Mouse (Mus musculus) erythroblast, embryonic 14.5 days (primary cell): ENCODE measurements around the gene Htr2c. TPM values are rescaled to one million over a fixed set of nuclear protein-coding genes. Genes with fewer than 3 reads are reported as not detected.

Experiments
- H3K27me3 ChIP-seq: 2 replicates; pipeline ENCODE4 v1.6.1; 2012; ENCODE audit warnings: inconsistent platforms; ENCODE audit not compliant: control insufficient read depth
- H3K36me3 ChIP-seq: 2 replicates; pipeline ENCODE4 v1.6.1; 2012; ENCODE audit warnings: mild to moderate bottlenecking, inconsistent platforms; ENCODE audit not compliant: control insufficient read depth
- H3K4me1 ChIP-seq: 2 replicates; pipeline ENCODE4 v1.6.1; 2012; ENCODE audit warnings: inconsistent platforms; ENCODE audit not compliant: control insufficient read depth
- H3K4me3 ChIP-seq: replicated peaks from 2 replicates; pipeline ENCODE3; 2012; ENCODE audit warnings: moderate library complexity, mild to moderate bottlenecking, inconsistent platforms
- H3K9me3 ChIP-seq: 2 replicates; pipeline ENCODE4 v1.6.1; 2012; ENCODE audit warnings: low read length, inconsistent platforms, mixed read lengths; ENCODE audit not compliant: control insufficient read depth
- GATA1 ChIP-seq: IDR thresholded peaks from 2 replicates; pipeline ENCODE4 v1.6.1; 2012; ENCODE audit warnings: low read length, inconsistent platforms, mixed read lengths
- TAL1 ChIP-seq: IDR thresholded peaks from 3 replicates; pipeline ENCODE4 v1.6.1; 2012; ENCODE audit warnings: low read length, inconsistent platforms, mixed read lengths
- polyA plus RNA-seq: library from polyadenylated mRNA; stranded (reverse); fragments of >175 nt; gene quantifications from 2 replicates; pipeline ENCODE4 v1.2.3, GENCODE M21; 2012

Gene Htr2c
- polyA plus RNA-seq, 1 experiment: not detected

DNA sequence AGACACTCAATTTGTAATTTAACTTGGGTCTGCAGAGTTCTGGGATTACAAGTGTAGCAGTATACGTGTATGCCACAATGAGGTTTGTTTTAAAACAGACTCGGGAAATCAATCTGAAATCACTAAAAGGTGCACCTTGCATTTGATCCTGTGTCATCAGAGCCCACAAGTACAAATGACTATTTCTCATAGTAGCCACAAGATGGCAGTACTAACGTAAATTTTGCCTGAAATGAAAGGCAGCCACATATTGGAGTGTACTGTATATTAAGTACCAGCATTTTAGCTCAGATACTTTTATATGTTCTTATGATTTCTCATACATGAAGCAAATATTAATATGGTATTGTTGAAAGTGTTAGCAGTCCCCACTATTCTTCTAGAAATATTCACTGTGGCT, 93.4 kb downstream of the Htr2c start:
- Histone ChIP-seq H3K4me3 (no peak overlapping the region), H3K9me3 (no peaks in the 10 kb centered on the region), H3K36me3 (no peaks in the 10 kb centered on the region), H3K27me3 (no peaks in the 10 kb centered on the region), H3K4me1 (no peaks in the 10 kb centered on the region)
- TF ChIP-seq GATA1 (no peak), TAL1 (no peak)

DNA sequence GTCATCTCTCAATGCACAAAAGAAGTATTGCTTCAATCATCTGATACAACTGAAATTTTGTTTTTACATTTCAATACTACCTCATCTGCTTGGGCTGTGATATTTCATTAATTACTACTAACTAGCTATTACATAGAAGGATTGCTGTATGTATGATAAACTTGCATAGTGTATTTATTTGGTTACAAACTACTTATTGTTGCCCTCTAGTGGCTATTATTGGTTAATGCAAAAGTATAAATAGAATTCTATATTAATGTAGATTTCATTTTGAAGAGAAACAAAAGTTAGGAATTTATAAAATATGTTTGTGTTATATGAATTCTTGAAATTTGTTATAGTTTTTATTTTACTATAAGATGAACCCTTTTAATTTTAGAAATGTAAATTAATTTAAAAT, 109.3 kb downstream of the Htr2c start:
- Histone ChIP-seq H3K9me3 (no peaks in the 10 kb centered on the region), H3K4me1 (no peaks in the 10 kb centered on the region), H3K36me3 (no peaks in the 10 kb centered on the region), H3K27me3 (no peaks in the 10 kb centered on the region), H3K4me3 (no peak overlapping the region)
- TF ChIP-seq TAL1: no peak
- no peak for TF ChIP-seq GATA1

DNA sequence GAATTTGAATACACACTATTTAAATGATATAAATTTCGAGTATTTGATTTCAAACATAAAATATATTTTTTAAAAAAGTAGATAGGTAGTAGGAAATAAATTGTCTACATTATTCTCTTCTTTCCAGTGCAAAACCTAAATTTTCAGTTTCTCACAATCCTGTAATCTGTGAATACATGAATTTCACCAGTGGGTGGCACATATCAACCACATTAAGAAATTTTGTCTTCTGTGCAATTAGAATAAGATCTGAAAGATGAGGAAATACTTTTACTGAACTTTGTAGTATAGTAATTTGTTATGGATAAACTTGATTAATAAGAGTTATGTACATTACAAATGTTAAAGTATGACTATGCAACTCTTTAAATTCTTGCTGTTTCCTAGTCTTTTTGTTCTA, 156.8 kb downstream of the Htr2c start:
- H3K4me1 ChIP-seq: no peaks in the 10 kb centered on the region
- H3K36me3 ChIP-seq: no peaks in the 10 kb centered on the region
- H3K9me3 ChIP-seq: no peaks in the 10 kb centered on the region
- H3K27me3 ChIP-seq: no peaks in the 10 kb centered on the region
- no peak for TF ChIP-seq TAL1
- no peak for TF ChIP-seq GATA1
- no peak overlapping the region for H3K4me3 ChIP-seq

DNA sequence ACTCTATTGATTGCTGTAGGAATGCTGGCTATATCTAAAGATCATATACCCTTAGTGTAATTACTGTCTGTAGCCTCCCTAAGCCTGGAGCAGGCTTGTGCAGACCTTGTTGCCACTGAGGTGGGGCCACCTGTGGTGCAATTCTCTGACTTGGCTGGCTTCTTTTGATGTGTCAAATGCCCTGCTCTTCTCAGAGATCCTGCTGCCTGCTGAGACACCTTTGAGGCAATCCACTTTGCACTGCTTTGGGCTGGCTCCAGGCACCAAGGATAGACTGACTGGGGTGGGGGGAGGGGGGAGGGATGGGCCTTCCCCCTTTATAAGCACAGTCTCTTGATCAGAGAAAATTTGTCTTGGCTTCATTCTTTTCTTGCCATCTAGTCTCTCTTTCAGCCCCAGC, 252.9 kb downstream of the Htr2c start:
- Histone ChIP-seq H3K9me3 (no peaks in the 10 kb centered on the region), H3K4me1 (no peaks in the 10 kb centered on the region), H3K36me3 (no peaks in the 10 kb centered on the region), H3K4me3 (no peak overlapping the region), H3K27me3 (no peaks in the 10 kb centered on the region)
- TF ChIP-seq TAL1: no peak
- no peak for TF ChIP-seq GATA1

DNA sequence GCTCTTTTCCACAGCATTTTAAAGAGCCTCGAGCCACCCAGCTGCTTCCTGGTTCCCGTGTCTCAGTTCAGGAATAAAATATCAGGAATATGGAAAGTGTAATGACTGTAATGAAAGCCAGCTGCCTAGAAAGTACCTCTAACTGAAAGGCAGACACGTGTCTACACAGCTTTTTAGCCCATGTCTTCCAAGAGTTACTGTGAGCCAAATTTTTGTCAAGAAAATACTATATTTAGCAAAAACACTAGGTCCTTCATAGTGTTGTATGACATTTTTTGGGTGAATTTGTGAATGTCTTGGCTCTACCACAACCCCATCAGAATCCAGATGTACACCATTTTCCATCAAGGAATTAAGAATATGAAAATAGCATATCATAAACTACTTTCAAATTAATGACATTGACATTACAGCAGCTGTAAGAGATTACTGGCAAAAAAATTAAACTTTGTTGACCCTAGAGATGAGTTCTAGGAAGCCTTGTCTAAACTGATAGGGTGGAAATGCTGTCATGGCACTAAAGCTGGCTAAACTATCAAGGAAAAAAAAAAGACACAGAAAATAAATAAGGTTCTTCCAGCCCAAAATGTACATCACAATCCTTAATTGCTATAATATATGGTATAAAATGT, 255.2 kb downstream of the Htr2c start:
- H3K9me3 ChIP-seq: no peaks in the 10 kb centered on the region
- no peaks in the 10 kb centered on the region for H3K36me3 ChIP-seq
- no peak overlapping the region for H3K4me3 ChIP-seq
- no peaks in the 10 kb centered on the region for H3K4me1 ChIP-seq
- H3K27me3 ChIP-seq: no peaks in the 10 kb centered on the region
- no peak for TF ChIP-seq GATA1
- no peak for TF ChIP-seq TAL1

DNA sequence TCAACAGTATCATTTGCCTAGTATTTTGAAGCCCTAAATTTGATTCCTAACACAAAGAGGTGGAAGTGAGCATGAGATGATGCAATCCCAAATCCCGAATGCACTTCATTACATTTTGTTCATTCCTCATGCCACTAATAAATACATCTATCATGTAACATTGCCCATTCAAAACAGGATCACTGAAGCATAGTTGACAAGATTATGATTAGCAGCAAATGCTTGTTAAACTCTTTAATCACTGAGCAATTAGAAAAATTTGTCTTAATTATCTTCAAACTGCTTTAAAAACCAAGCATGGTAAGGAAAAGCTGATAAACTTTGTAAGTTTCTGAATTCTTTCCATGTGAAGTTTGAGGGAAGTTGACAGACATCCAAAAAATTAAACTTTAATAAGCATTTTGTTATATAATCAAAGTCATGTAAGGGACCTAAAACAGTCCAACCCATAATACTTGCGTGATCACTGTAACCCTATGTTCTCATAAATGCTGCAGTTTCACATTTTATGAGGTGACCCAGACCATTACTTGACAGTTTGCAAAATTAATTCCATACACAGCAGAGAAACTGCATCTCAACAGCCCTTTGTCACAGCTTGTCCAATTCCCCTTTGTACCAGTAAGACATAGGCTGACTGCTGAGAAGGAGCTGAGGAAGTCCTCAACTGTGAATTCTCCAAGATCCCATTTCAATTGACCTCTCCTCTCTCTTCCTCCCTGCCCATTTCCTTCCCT, 276.7 kb downstream of the Htr2c start:
- Histone ChIP-seq H3K4me1 (no peaks in the 10 kb centered on the region), H3K36me3 (no peaks in the 10 kb centered on the region), H3K9me3 (no peaks in the 10 kb centered on the region), H3K27me3 (no peaks in the 10 kb centered on the region), H3K4me3 (no peak overlapping the region)
- TF ChIP-seq GATA1 (no peak), TAL1 (no peak)
